7 mouse cellular contexts compared by ENCODE assay signal in the genomic region with DNA sequence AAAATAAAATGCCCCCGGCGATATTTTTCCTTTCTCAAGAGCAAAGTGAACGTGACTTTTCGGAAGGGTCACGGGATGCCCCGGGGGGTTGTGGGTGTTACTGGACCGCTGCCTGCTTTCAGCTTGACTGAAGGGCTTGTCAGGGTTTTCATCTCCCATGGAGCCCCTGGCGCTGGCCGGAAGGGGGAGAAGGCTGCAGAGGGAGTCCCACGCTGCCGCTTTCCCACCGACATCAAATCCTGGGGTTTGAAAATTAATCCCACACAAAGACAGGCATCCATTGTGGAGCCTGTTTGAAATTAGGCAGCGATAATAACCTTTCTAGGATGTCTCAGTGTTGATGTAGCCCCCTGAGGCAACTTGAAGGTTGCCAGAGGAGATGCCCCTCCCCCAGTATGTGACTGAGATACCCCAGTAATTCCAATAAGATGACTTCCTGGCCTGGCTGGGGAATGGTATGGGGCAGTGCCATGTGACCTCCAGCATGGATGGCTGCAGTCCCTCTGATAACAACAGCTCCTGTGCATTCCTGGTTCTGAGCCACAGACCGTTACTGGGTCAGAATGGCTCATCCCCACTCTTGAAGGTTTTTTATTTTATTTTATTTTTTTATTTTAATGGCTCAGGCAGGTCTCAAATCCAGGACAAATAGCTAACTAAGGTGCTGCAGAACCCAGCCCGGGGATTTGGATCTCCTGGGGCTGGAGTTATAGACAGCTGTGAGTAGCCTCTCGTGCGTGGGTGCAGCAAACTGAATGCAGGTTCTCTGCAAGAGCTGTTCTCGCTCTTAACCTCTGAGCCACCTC.
DNase-seq lines count a peak whose midpoint lies in the region; ATAC-seq and TF ChIP-seq lines count a peak whose summit lies in the region.

No protein-coding gene starts in this region.

- H3K27me3 ChIP-seq in hindbrain, embryonic 15.5 days = no peaks in the 10 kb centered on the region
- no peaks in the 10 kb centered on the region for H3K27me3 ChIP-seq in midbrain, postnatal 0 days (ENCODE audit: insufficient read depth, low read length)

- intact Hi-C loops in left cerebral cortex, postnatal 4 days (cut with DNase I) = no loop called here

- peak; percentile 34; the same call in 1 of the 2 replicates for TF ChIP-seq CTCF in brain, embryonic 14.5 days (IDR thresholded peaks at IDR 0.05; ENCODE audit: borderline replicate concordance, extremely low read depth, insufficient read depth, insufficient read length)
- no peak for TF ChIP-seq CTCF in midbrain, postnatal 0 days (IDR thresholded peaks at IDR 0.05)

- 22% methylated on average over 18 of the region's 18 CpGs for WGBS in hindbrain, embryonic 15.5 days
- WGBS in midbrain, postnatal 0 days = 20% methylated on average over 18 of the region's 18 CpGs

- no peak overlapping the region; the same call in 1 of the 2 replicates for H3K9ac ChIP-seq in hindbrain, embryonic 15.5 days
- peak overlapping the region; percentile 50; the same call in 1 of the 2 replicates for H3K9ac ChIP-seq in midbrain, postnatal 0 days (replicated peaks; ENCODE audit: low read length, poor library complexity, severe bottlenecking)

- peaks cover 22% of the 10 kb centered on the region for H3K4me1 ChIP-seq in hindbrain, embryonic 15.5 days (replicated peaks)
- H3K4me1 ChIP-seq in midbrain, postnatal 0 days (ENCODE audit: insufficient read depth, low read length) = peaks cover 10% of the 10 kb centered on the region; the same call in 1 of the 2 replicates

- peak overlapping the region; percentile 24 for H3K4me3 ChIP-seq in hindbrain, embryonic 15.5 days
- peak overlapping the region; percentile 20; the same call in 1 of the 2 replicates for H3K4me3 ChIP-seq in midbrain, postnatal 0 days (ENCODE audit: low read depth, low read length)

- peak overlapping the region; percentile 53 for H3K4me2 ChIP-seq in hindbrain, embryonic 15.5 days
- peak overlapping the region; percentile 53 for H3K4me2 ChIP-seq in midbrain, postnatal 0 days (ENCODE audit: low read depth, low read length, poor library complexity, severe bottlenecking)

- H3K27ac ChIP-seq in hindbrain, embryonic 15.5 days (replicated peaks) = peak overlapping the region; percentile 23
- H3K27ac ChIP-seq in midbrain, postnatal 0 days (ENCODE audit: low read depth, low read length) = peak overlapping the region; percentile 55; the same call in 1 of the 2 replicates

- H3K36me3 ChIP-seq in hindbrain, embryonic 15.5 days = no peaks in the 10 kb centered on the region
- no peaks in the 10 kb centered on the region for H3K36me3 ChIP-seq in midbrain, postnatal 0 days (ENCODE audit: insufficient read depth, low read length)

- peak; percentile 22 for DNase-seq in NIH3T3 (ENCODE audit: low read depth)
- DNase-seq in brain, embryonic 14.5 days (ENCODE audit: low read depth) = peak; percentile 83
- peak; percentile 10 to 32 for DNase-seq in gastrocnemius, adult 8-10 months (ENCODE audit: low spot score in 2 of 2)
- DNase-seq in left cerebral cortex, postnatal 4 days = peak; percentile 85
- peak; percentile 53 for DNase-seq in midbrain, postnatal 0 days (ENCODE audit: low spot score)
- no peak for DNase-seq in natural killer cell, adult 2 months (ENCODE audit: low spot score in 2 of 2)

- no peaks in the 10 kb centered on the region for H3K9me3 ChIP-seq in hindbrain, embryonic 15.5 days
- H3K9me3 ChIP-seq in midbrain, postnatal 0 days (ENCODE audit: low read length) = no peaks in the 10 kb centered on the region

- ATAC-seq in hindbrain, embryonic 15.5 days (ENCODE audit: low FRiP score, low read depth) = peak; percentile 60; the same call in 1 of the 2 replicates
- peak; percentile 29; the same call in 1 of the 2 replicates for ATAC-seq in midbrain, postnatal 0 days (ENCODE audit: low FRiP score)

- no peak for TF ChIP-seq POLR2A in brain, embryonic 14.5 days (IDR thresholded peaks at IDR 0.05; ENCODE audit: borderline replicate concordance, extremely low read depth, insufficient read depth, insufficient read length, poor library complexity, severe bottlenecking)

Comparison
In these comparisons a context has a peak if more than half of its experiments do, and no peak if none do; other contexts are left out.
1. DNase-seq: peak in NIH3T3 (single experiment), brain, embryonic 14.5 days (single experiment), gastrocnemius, adult 8-10 months (2 of 2), left cerebral cortex, postnatal 4 days (single experiment) and midbrain, postnatal 0 days (single experiment); none in natural killer cell, adult 2 months (0 of 2).